Comparison of ENCODE assay signal across 8 mouse cellular contexts in the genomic region with DNA sequence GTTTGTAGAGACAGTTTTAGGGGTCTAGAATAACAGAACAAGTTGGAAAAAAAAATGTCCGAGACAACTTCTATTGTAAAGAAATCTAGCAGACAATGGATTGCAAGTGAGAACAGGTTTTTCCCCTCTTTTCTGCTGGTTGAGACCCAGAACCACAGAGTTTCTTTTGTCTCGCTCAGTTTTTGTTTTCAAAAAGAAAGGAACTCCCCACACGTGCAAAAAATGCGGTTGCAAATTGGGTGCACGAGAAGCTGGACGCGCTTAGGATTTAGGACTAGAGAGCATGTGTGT. TPM values are rescaled to one million over a fixed set of nuclear protein-coding genes. Genes with fewer than 3 reads are reported as not detected.
DNase-seq lines count a peak whose midpoint lies in the region; ATAC-seq and TF ChIP-seq lines count a peak whose summit lies in the region.

No protein-coding gene starts in this region.

- H3K9me3 ChIP-seq in kidney, embryonic 15.5 days (replicated peaks): no peaks in the 10 kb centered on the region
- H3K9me3 ChIP-seq in hindbrain, embryonic 11.5 days (ENCODE audit: control insufficient read depth, low read length): no peaks in the 10 kb centered on the region
- no peaks in the 10 kb centered on the region for H3K9me3 ChIP-seq in midbrain, embryonic 14.5 days (ENCODE audit: control insufficient read depth, low read length)

- H3K9ac ChIP-seq in kidney, embryonic 15.5 days: peak overlapping the region; percentile 91
- peak overlapping the region; percentile 93 for H3K9ac ChIP-seq in hindbrain, embryonic 11.5 days (ENCODE audit: low read depth, low read length)
- H3K9ac ChIP-seq in midbrain, embryonic 14.5 days (replicated peaks; ENCODE audit: low read length): peak overlapping the region; percentile 82

- no peak for TF ChIP-seq CTCF in bone marrow, adult 2 months (IDR thresholded peaks at IDR 0.05; ENCODE audit: control insufficient read depth, insufficient read depth, low read length)

- peak overlapping the region; percentile 83 for H3K4me3 ChIP-seq in kidney, embryonic 15.5 days (replicated peaks)
- peak overlapping the region; percentile 93 for H3K4me3 ChIP-seq in bone marrow, adult 2 months (replicated peaks; ENCODE audit: control insufficient read depth, low read depth, low read length)
- peak overlapping the region; percentile 79 for H3K4me3 ChIP-seq in hindbrain, embryonic 11.5 days (ENCODE audit: low read depth, low read length)
- H3K4me3 ChIP-seq in midbrain, embryonic 14.5 days (replicated peaks; ENCODE audit: low read depth, low read length): peak overlapping the region; percentile 82

- peak overlapping the region; percentile 68 for H3K4me2 ChIP-seq in kidney, embryonic 15.5 days
- H3K4me2 ChIP-seq in hindbrain, embryonic 11.5 days (replicated peaks; ENCODE audit: low read depth, low read length): peak overlapping the region; percentile 48
- peak overlapping the region; percentile 83 for H3K4me2 ChIP-seq in midbrain, embryonic 14.5 days (ENCODE audit: low read length)

- peaks cover 11% of the 10 kb centered on the region for H3K4me1 ChIP-seq in kidney, embryonic 15.5 days
- no peaks in the 10 kb centered on the region; the same call in 1 of the 2 replicates for H3K4me1 ChIP-seq in bone marrow, adult 2 months (ENCODE audit: control insufficient read depth, insufficient read depth, low read length)
- H3K4me1 ChIP-seq in hindbrain, embryonic 11.5 days (replicated peaks; ENCODE audit: control insufficient read depth, insufficient read depth, low read length): no peaks in the 10 kb centered on the region
- peaks cover 17% of the 10 kb centered on the region for H3K4me1 ChIP-seq in midbrain, embryonic 14.5 days (ENCODE audit: control insufficient read depth, insufficient read depth, low read length)

- no peak for ATAC-seq in kidney, embryonic 15.5 days (replicated peaks; ENCODE audit: low FRiP score)
- ATAC-seq in hindbrain, embryonic 11.5 days (ENCODE audit: low FRiP score): no peak
- ATAC-seq in midbrain, embryonic 14.5 days (ENCODE audit: low FRiP score, low TSS enrichment): peak; percentile 4; the same call in 1 of the 2 replicates

- DNase-seq in kidney, postnatal 10 days: no peak
- DNase-seq in hindbrain, embryonic 11.5 days (ENCODE audit: low spot score): no peak
- DNase-seq in midbrain, embryonic 14.5 days: no peak
- no peak for DNase-seq in urinary bladder, postnatal 14 days (ENCODE audit: low spot score)
- DNase-seq in c-Kit-positive CD71-positive TER-119-positive erythroid progenitor cells, embryonic 14.5 days (ENCODE audit: low spot score): no peak
- DNase-seq in left cerebral cortex, postnatal 25 days (ENCODE audit: low spot score in 2 of 2): no peak

- intact Hi-C loops in left cerebral cortex, postnatal 25 days (cut with DNase I): loop anchor here (1.0 to 2.0 kb wide), 2 partner anchors 35 to 41 kb away; partner anchors contain the start of gene E330009J07Rik

- 0% methylated on average over 7 of the region's 7 CpGs for WGBS in kidney, embryonic 15.5 days
- WGBS in bone marrow, adult 2 months: under 1% methylated on average over 7 of the region's 7 CpGs
- 0% methylated on average over 7 of the region's 7 CpGs for WGBS in hindbrain, embryonic 11.5 days
- 0% methylated on average over 7 of the region's 7 CpGs for WGBS in midbrain, embryonic 14.5 days

- 0 out of 2 replicates have a peak, but pooled peaks cover 3% of the 10 kb centered on the region for H3K27me3 ChIP-seq in kidney, embryonic 15.5 days
- no peaks in the 10 kb centered on the region for H3K27me3 ChIP-seq in hindbrain, embryonic 11.5 days (ENCODE audit: control insufficient read depth, insufficient read depth, low read length)
- H3K27me3 ChIP-seq in midbrain, embryonic 14.5 days (ENCODE audit: control insufficient read depth, insufficient read depth, low read length): no peaks in the 10 kb centered on the region

- H3K27ac ChIP-seq in kidney, embryonic 15.5 days: peak overlapping the region; percentile 98
- peak overlapping the region; percentile 98 for H3K27ac ChIP-seq in bone marrow, adult 2 months (ENCODE audit: control insufficient read depth, insufficient read depth, low read depth, low read length, poor library complexity)
- peak overlapping the region; percentile 92 for H3K27ac ChIP-seq in hindbrain, embryonic 11.5 days (ENCODE audit: low read depth, low read length)
- H3K27ac ChIP-seq in midbrain, embryonic 14.5 days (replicated peaks; ENCODE audit: low read depth, low read length): peak overlapping the region; percentile 93

- TF ChIP-seq POLR2A in bone marrow, adult 2 months (IDR thresholded peaks at IDR 0.05; ENCODE audit: borderline replicate concordance, control insufficient read depth, low read depth, low read length): no peak

- peaks cover 34% of the 10 kb centered on the region for H3K36me3 ChIP-seq in kidney, embryonic 15.5 days
- peaks cover 7% of the 10 kb centered on the region; the same call in 1 of the 2 replicates for H3K36me3 ChIP-seq in hindbrain, embryonic 11.5 days (ENCODE audit: control insufficient read depth, insufficient read depth, low read length)
- peaks cover 27% of the 10 kb centered on the region for H3K36me3 ChIP-seq in midbrain, embryonic 14.5 days (ENCODE audit: control insufficient read depth, insufficient read depth, low read length)

RNA-seq across cellular contexts. Expression of gene Ssbp1, which starts 0.5 kb away (rescaled TPM):
- polyA plus RNA-seq in kidney, embryonic 15.5 days (2015; fragmentation: Nextera tagmentation; extraction: Ambion mirVana): 171 and 178 TPM in 2 replicates
- 48.1 and 71.7 TPM in 2 replicates for polyA plus RNA-seq in bone marrow, adult 2 months (2011; ENCODE audit: insufficient read depth, insufficient read length, low replicate concordance, missing spikeins)
- 167 and 171 TPM in 2 replicates for polyA plus RNA-seq in hindbrain, embryonic 11.5 days (2014; fragmentation: Nextera tagmentation; extraction: Ambion mirVana)
- polyA plus RNA-seq in midbrain, embryonic 14.5 days (2014; fragmentation: Nextera tagmentation; extraction: Ambion mirVana): 107 TPM in 2 replicates
- total RNA-seq in left cerebral cortex, postnatal 25 days (2021): 10 to 100 TPM; 31.0 to 33.4 TPM

RNA-seq across cellular contexts. Expression of gene Tas2r137, which starts 19.4 kb away (rescaled TPM):
- polyA plus RNA-seq in kidney, embryonic 15.5 days (2015; fragmentation: Nextera tagmentation; extraction: Ambion mirVana): not detected in 2 replicates
- polyA plus RNA-seq in bone marrow, adult 2 months (2011; ENCODE audit: insufficient read depth, insufficient read length, low replicate concordance, missing spikeins): not detected in 2 replicates
- polyA plus RNA-seq in hindbrain, embryonic 11.5 days (2014; fragmentation: Nextera tagmentation; extraction: Ambion mirVana): not detected in 2 replicates
- polyA plus RNA-seq in midbrain, embryonic 14.5 days (2014; fragmentation: Nextera tagmentation; extraction: Ambion mirVana): not detected in 2 replicates
- total RNA-seq in left cerebral cortex, postnatal 25 days (2021): under 1 TPM in 1 of 2 experiments, not detected in 1; 0.34 TPM

RNA-seq across cellular contexts. Expression of gene Tas2r108, which starts 21.7 kb away (rescaled TPM):
- polyA plus RNA-seq in kidney, embryonic 15.5 days (2015; fragmentation: Nextera tagmentation; extraction: Ambion mirVana): not detected in 2 replicates
- polyA plus RNA-seq in bone marrow, adult 2 months (2011; ENCODE audit: insufficient read depth, insufficient read length, low replicate concordance, missing spikeins): not detected in 2 replicates
- 0.73 TPM in 1 of 2 replicates, not detected in the other for polyA plus RNA-seq in hindbrain, embryonic 11.5 days (2014; fragmentation: Nextera tagmentation; extraction: Ambion mirVana)
- polyA plus RNA-seq in midbrain, embryonic 14.5 days (2014; fragmentation: Nextera tagmentation; extraction: Ambion mirVana): 0.45 TPM in 1 of 2 replicates, not detected in the other
- total RNA-seq in left cerebral cortex, postnatal 25 days (2021): under 1 TPM in 1 of 2 experiments, not detected in 1; 0.37 TPM

RNA-seq across cellular contexts. Expression of gene Wee2, which starts 32.8 kb away (rescaled TPM):
- 0.06 TPM in 1 of 2 replicates, not detected in the other for polyA plus RNA-seq in kidney, embryonic 15.5 days (2015; fragmentation: Nextera tagmentation; extraction: Ambion mirVana)
- not detected in 2 replicates for polyA plus RNA-seq in bone marrow, adult 2 months (2011; ENCODE audit: insufficient read depth, insufficient read length, low replicate concordance, missing spikeins)
- 0.13 and 0.19 TPM in 2 replicates for polyA plus RNA-seq in hindbrain, embryonic 11.5 days (2014; fragmentation: Nextera tagmentation; extraction: Ambion mirVana)
- 0.09 and 0.14 TPM in 2 replicates for polyA plus RNA-seq in midbrain, embryonic 14.5 days (2014; fragmentation: Nextera tagmentation; extraction: Ambion mirVana)
- total RNA-seq in left cerebral cortex, postnatal 25 days (2021): not detected

RNA-seq across cellular contexts. Expression of gene E330009J07Rik, which starts 35.7 kb away (rescaled TPM):
- 10.7 and 14.8 TPM in 2 replicates for polyA plus RNA-seq in kidney, embryonic 15.5 days (2015; fragmentation: Nextera tagmentation; extraction: Ambion mirVana)
- 1.5 and 3.8 TPM in 2 replicates for polyA plus RNA-seq in bone marrow, adult 2 months (2011; ENCODE audit: insufficient read depth, insufficient read length, low replicate concordance, missing spikeins)
- 14.8 and 16.8 TPM in 2 replicates for polyA plus RNA-seq in hindbrain, embryonic 11.5 days (2014; fragmentation: Nextera tagmentation; extraction: Ambion mirVana)
- 13.7 and 14.7 TPM in 2 replicates for polyA plus RNA-seq in midbrain, embryonic 14.5 days (2014; fragmentation: Nextera tagmentation; extraction: Ambion mirVana)
- total RNA-seq in left cerebral cortex, postnatal 25 days (2021): 10 to 100 TPM; 57.4 to 58.1 TPM
